Mouse (Mus musculus): ENCODE results near the gene Cdc42bpb. TPM values are rescaled to one million over a fixed set of nuclear protein-coding genes. Genes with fewer than 3 reads are reported as not detected.

The Cdc42bpb gene
- 10 to 100 TPM; 22.2 to 73.2 TPM for polyA plus RNA-seq (2012; fragmentation: generic; extraction: Trizol)

DNA sequence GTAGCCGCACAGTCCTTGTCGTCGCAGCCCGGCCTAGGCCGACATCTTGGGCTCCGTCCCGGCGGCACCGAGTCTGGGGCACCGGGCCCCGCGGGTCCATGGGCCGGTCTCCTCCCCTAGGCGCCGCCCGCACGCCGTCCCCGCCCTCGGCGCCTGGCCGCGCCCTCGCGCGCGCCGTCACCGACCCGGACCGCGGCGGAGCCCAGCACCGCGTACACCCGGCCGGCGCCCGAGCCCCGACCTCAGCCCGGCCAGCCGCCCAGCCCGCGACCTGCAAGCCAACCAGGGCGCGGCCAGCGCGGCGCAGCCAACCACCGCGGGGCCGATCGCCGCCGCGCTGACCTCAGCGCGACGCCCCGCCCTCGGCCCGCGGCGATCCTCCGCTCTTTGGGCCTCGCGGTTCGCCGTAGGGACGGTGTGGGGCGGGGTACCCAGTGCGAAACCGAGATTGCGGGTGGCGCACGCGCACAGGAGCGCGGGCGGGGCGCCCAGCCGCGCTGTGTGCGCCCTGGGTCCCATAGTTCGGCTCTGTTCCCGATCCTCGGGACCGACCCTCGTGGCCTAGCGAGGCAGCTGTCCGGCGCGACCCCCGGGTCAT is at the start of gene Cdc42bpb:
Cdc42bpb (minus strand) TSS at position 343 of the 598 bp plus-strand sequence.

DNA sequence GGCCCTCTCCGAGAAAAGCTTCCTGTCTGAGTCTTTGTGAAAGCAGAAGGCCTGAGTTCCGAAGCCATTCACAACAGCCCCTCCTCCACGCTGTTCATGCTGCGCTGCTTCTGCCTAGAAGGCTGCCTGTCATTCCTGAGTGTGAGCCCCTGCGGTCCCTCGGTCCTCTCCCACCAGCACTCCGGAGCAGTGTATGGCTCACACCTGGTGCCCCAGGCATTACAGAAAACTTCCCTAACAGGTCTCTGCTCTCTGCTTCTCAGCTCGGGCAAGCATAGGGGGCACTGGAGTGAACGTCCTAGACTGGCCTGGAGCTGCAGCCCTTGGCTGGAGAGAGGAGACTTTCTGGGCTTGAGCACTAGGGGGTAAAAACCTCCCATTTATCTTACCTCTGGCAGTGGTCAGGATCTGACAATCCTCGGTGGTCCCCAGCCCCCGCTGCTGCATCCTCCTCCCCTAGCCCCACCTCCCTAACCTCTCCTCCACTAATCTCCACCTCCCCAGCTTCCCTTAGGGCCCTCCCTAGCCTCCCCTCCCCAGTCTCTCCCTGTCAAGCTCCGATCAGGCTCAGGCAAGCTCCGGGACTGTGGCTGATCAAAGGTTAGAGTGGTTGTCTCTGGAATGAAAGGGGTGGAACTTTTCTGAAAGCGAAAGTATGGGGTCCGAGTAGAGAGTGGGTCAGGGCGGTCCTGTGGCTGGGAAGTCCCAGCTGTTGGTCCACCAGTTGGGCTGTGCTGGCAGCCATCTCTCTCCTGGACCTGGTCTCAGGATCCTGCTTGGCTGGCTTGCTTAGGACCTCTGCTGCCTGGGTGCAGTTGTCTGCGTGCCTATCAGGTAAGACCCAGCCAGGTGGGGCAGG is 39.6 kb upstream of the Cdc42bpb start, which contains the start of gene Exoc3l4:
Exoc3l4 (plus strand) TSS at position 97 of the 859 bp plus-strand sequence.

DNA sequence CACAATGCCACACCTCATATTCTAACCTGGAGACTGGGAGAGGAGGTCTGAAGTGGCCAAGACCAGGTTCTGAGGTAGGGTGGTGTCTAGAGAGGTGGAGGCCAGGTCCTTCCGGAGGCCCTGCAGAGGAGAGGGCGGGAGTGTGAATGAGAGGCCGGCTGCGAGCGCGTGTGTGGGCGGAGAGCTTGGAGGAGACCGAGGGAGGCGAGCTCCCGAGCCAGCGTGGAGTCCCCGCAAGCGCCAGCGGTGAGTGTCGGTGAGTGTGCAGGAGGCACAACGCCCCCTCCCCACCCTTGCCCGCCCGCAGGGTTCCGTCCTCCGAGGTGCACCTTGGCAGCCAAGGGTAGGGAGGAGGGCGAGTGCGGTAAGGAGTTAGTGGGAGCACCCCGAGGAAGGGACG is 29.1 kb upstream of the Cdc42bpb start, which contains the start of gene Lbhd2:
Lbhd2 (plus strand) TSS at position 188 of the 400 bp plus-strand sequence.

DNA sequence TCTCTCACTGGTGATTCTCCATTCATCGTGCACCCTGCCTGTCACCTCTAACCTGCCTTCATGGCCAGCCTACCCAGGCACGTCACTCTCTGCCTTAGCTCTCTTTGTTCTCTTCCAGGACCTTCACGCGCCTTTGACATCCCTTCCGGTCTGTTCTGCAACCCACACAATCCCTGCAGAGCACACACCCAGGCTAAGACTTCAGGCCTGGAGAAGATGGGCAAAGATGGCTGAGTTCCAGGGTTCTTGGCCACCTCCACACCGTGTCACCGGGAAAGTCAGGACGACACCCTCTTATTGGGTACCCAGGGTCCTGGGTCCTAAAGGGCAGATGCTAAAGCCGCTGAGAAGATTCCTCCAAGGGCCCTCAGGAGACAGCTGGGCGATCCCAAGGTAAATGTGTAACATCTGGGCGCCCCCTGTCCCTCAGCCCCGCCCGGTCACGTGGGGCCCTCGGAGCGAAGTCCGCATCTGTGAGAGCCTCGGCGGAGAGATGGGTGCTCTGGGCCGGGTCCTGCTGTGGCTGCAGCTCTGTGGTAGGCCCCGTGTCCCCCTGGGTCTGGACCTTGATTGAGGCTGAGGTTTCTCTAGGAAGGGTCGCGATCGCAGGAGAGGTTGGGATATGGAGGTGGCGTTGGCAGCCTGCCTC is 106.8 kb downstream of the Cdc42bpb start, which contains the start of gene Amn:
Amn (plus strand) TSS at position 467 of the 649 bp plus-strand sequence.

Other genes with a start within 250 kb of the Cdc42bpb start
- 10 to 100 TPM in 1 of 2 experiments, 1 to 10 TPM in 1; 2.0 to 10.1 TPM for gene Traf3, start 211.3 kb downstream of the Cdc42bpb start, polyA plus RNA-seq (2012; fragmentation: generic; extraction: Trizol)
- not detected for gene 4930595D18Rik, start 193.2 kb downstream of the Cdc42bpb start, polyA plus RNA-seq (2012; fragmentation: generic; extraction: Trizol)
- under 1 TPM; 0.12 to 0.20 TPM for gene Amn, start 106.6 kb downstream of the Cdc42bpb start, polyA plus RNA-seq (2012; fragmentation: generic; extraction: Trizol)
- gene Lbhd2, start 29.1 kb upstream of the Cdc42bpb start, polyA plus RNA-seq (2012; fragmentation: generic; extraction: Trizol) = 1 to 10 TPM in 1 of 2 experiments, under 1 TPM in 1; 0.07 to 4.0 TPM
- gene Exoc3l4, start 39.3 kb upstream of the Cdc42bpb start, polyA plus RNA-seq (2012; fragmentation: generic; extraction: Trizol) = 10 to 100 TPM; 41.8 to 45.0 TPM
- 10 to 100 TPM; 21.5 to 36.0 TPM for gene Tnfaip2, start 64.8 kb upstream of the Cdc42bpb start, polyA plus RNA-seq (2012; fragmentation: generic; extraction: Trizol)
- under 1 TPM in 1 of 2 experiments, not detected in 1; 0.04 TPM for gene Gm266, start 108.1 kb upstream of the Cdc42bpb start, polyA plus RNA-seq (2012; fragmentation: generic; extraction: Trizol)
- gene Eif5, start 160.3 kb upstream of the Cdc42bpb start, polyA plus RNA-seq (2012; fragmentation: generic; extraction: Trizol) = 10 to 100 TPM; 14.8 to 25.5 TPM
- gene Mark3, start 196.8 kb upstream of the Cdc42bpb start, polyA plus RNA-seq (2012; fragmentation: generic; extraction: Trizol) = 10 to 100 TPM in 1 of 2 experiments, 1 to 10 TPM in 1; 5.1 to 24.1 TPM

Measured in C3H10T1/2 (cell line).